Mouse (Mus musculus): ENCODE measurements at regions not wholly inside any gene's neighbourhood (a gene's known extent, or its start where the extent isn't known, plus 50 kb on each side); places are given as distances from the start of the nearest gene placed in this dataset.

- DNase-seq: no peak
Measured at GRCm38 (mm10) chr11:111865143-111865542, 799.2 kb downstream of the Kcnj2 start.

- no peak for DNase-seq
Measured at GRCm38 (mm10) chr11:111875406-111875805, 809.4 kb downstream of the Kcnj2 start.

GRCm38 (mm10) chr11:111880146-111880545 lies 814.2 kb downstream of the Kcnj2 start:
- DNase-seq: no peak

- no peak for DNase-seq
Measured at GRCm38 (mm10) chr11:111890026-111890425, 824.1 kb downstream of the Kcnj2 start.

- no peak for DNase-seq
Measured at GRCm38 (mm10) chr11:111893861-111894260, 827.9 kb downstream of the Kcnj2 start.

- no peak for DNase-seq
Measured at GRCm38 (mm10) chr11:111895221-111896200, 829.5 kb downstream of the Kcnj2 start.

- no peak for DNase-seq
Measured at GRCm38 (mm10) chr11:111897001-111897400, 831.0 kb downstream of the Kcnj2 start.

GRCm38 (mm10) chr11:111904086-111904485 lies 838.1 kb downstream of the Kcnj2 start:
- DNase-seq: no peak

- no peak for DNase-seq
Measured at GRCm38 (mm10) chr11:111913891-111914290, 847.9 kb downstream of the Kcnj2 start.

GRCm38 (mm10) chr11:111926336-111926735 lies 855.7 kb upstream of the Sox9 start:
- no peak for DNase-seq

- no peak for DNase-seq
Measured at GRCm38 (mm10) chr11:111929366-111929765, 852.7 kb upstream of the Sox9 start.

- no peak for DNase-seq
Measured at GRCm38 (mm10) chr11:111932052-111932451, 850.0 kb upstream of the Sox9 start.

- DNase-seq: no peak
Measured at GRCm38 (mm10) chr11:111944282-111944681, 837.7 kb upstream of the Sox9 start.

GRCm38 (mm10) chr11:111945806-111946205 lies 836.2 kb upstream of the Sox9 start:
- no peak for DNase-seq

- no peak for DNase-seq
Measured at GRCm38 (mm10) chr11:111947671-111948070, 834.4 kb upstream of the Sox9 start.

- DNase-seq: no peak
Measured at GRCm38 (mm10) chr11:111953421-111953820, 828.6 kb upstream of the Sox9 start.

- no peak for DNase-seq
Measured at GRCm38 (mm10) chr11:111957721-111958287, 824.2 kb upstream of the Sox9 start.

- no peak for DNase-seq
Measured at GRCm38 (mm10) chr11:111961047-111961837, 820.8 kb upstream of the Sox9 start.

GRCm38 (mm10) chr11:111961846-111962245 lies 820.2 kb upstream of the Sox9 start:
- no peak for DNase-seq

GRCm38 (mm10) chr11:111964066-111964465 lies 818.0 kb upstream of the Sox9 start:
- no peak for DNase-seq

GRCm38 (mm10) chr11:111966401-111966800 lies 815.6 kb upstream of the Sox9 start:
- no peak for DNase-seq

GRCm38 (mm10) chr11:111971001-111971400 lies 811.0 kb upstream of the Sox9 start:
- no peak for DNase-seq

- DNase-seq: no peak
Measured at GRCm38 (mm10) chr11:111978667-111979066, 803.4 kb upstream of the Sox9 start.
